Mouse (Mus musculus) ES-E14 (cell line): ENCODE measurements at regions not wholly inside any gene's neighbourhood (a gene's known extent, or its start where the extent isn't known, plus 50 kb on each side); places are given as distances from the start of the nearest gene placed in this dataset.

ENCODE experiments used
- DNase-seq: peaks from one replicate; pipeline ENCODE4 v3.0.0-alpha.2; 2013; ENCODE audit warnings: low read depth, low spot score
- H3K27ac ChIP-seq: 2 replicates; pipeline ENCODE4 v1.5.1; 2012; ENCODE audit warnings: low read depth, mild to moderate bottlenecking, low read length, moderate library complexity, mixed read lengths; ENCODE audit not compliant: poor library complexity, insufficient read depth, severe bottlenecking
- H3K36me3 ChIP-seq: 2 replicates; pipeline ENCODE4 v1.6.1; 2012; ENCODE audit warnings: mild to moderate bottlenecking, low read length, moderate library complexity, mixed read lengths; ENCODE audit not compliant: control insufficient read depth, poor library complexity, insufficient read depth, severe bottlenecking
- H3K4me1 ChIP-seq, 2 experiments: fragments of 150-350 bp in 1 of 2; sonication (generic) in 1 of 2; 2 replicates each; pipeline ENCODE4 v1.6.1; 2012; ENCODE audit warnings: low read length in 2 of 2, mild to moderate bottlenecking in 1 of 2, mixed read lengths in 1 of 2; ENCODE audit not compliant: control insufficient read depth in 2 of 2, insufficient read depth in 2 of 2, poor library complexity in 1 of 2
- H3K4me3 ChIP-seq, 2 experiments: fragments of 150-350 bp in 1 of 2; sonication (generic) in 1 of 2; 2 replicates each; pipeline ENCODE4 v1.5.1; 2012; ENCODE audit warnings: low read length in 2 of 2, low read depth in 1 of 2, mild to moderate bottlenecking in 1 of 2, mixed read lengths in 1 of 2; ENCODE audit not compliant: insufficient read depth in 1 of 2, poor library complexity in 1 of 2, severe bottlenecking in 1 of 2
- H3K9ac ChIP-seq: 2 replicates; pipeline ENCODE4 v1.6.1; 2012; ENCODE audit warnings: low read depth, mild to moderate bottlenecking, low read length, mixed read lengths; ENCODE audit not compliant: poor library complexity, insufficient read depth, severe bottlenecking
- H3K9me3 ChIP-seq: fragments of 150-350 bp; sonication (generic); 2 replicates; pipeline ENCODE4 v1.6.1; 2012; ENCODE audit warnings: low read depth, mild to moderate bottlenecking, low read length; ENCODE audit not compliant: control insufficient read depth, insufficient read depth
- CHD2 ChIP-seq: IDR thresholded peaks from 2 replicates; pipeline ENCODE4 v1.6.1; 2014; ENCODE audit warnings: mild to moderate bottlenecking, low read depth, low read length, inconsistent platforms
- HCFC1 ChIP-seq: IDR thresholded peaks from 2 replicates; pipeline ENCODE4 v1.6.1; 2012; ENCODE audit warnings: low read length, inconsistent platforms, borderline replicate concordance; ENCODE audit not compliant: insufficient read depth
- MAFK ChIP-seq: IDR thresholded peaks from 2 replicates; pipeline ENCODE4 v1.6.1; 2014; ENCODE audit warnings: mild to moderate bottlenecking, low read depth, low read length, inconsistent platforms; ENCODE audit not compliant: insufficient read depth
- ZC3H11A ChIP-seq: IDR thresholded peaks from 2 replicates; pipeline ENCODE4 v1.6.1; 2012; ENCODE audit warnings: low read depth, mild to moderate bottlenecking, inconsistent platforms, low read length, borderline replicate concordance
- ZNF384 ChIP-seq: IDR thresholded peaks from 2 replicates; pipeline ENCODE4 v1.6.1; 2012; ENCODE audit warnings: low read depth, low read length, inconsistent platforms
- in situ Hi-C, 2 experiments: fragments of 600-800 bp; cut with MboI; formaldehyde crosslinking; loops; one replicate each; pipeline ENCODE4 v1.15.1; 2025; ENCODE audit warnings: low sequenced_read_pairs in 2 of 2, inconsistent platforms in 1 of 2; ENCODE audit not compliant: unreplicated experiment in 2 of 2

- H3K9me3 ChIP-seq: no peaks in the 10 kb centered on the region
- DNase-seq: no peak
- no peak overlapping the region for H3K27ac ChIP-seq
- no peaks in the 10 kb centered on the region for H3K36me3 ChIP-seq
- H3K4me3 ChIP-seq: no peak overlapping the region
- H3K9ac ChIP-seq: no peak overlapping the region
- H3K4me1 ChIP-seq: no peaks in the 10 kb centered on the region
- no peak for TF ChIP-seq ZC3H11A
- no peak for TF ChIP-seq ZNF384
- TF ChIP-seq MAFK: no peak
- TF ChIP-seq CHD2: no peak
- TF ChIP-seq HCFC1: no peak
- in situ Hi-C loops: no loop called here
Observed at GRCm38 (mm10) chr1:168738005-168738404, 305.9 kb upstream of the Pbx1 start.

- no peak for TF ChIP-seq MAFK
- TF ChIP-seq HCFC1: no peak
- no peak for TF ChIP-seq ZC3H11A
- no peak for TF ChIP-seq CHD2
- no peak for TF ChIP-seq ZNF384
- H3K27ac ChIP-seq: no peak overlapping the region
- H3K9ac ChIP-seq: no peak overlapping the region
- no peaks in the 10 kb centered on the region for H3K9me3 ChIP-seq
- DNase-seq: no peak
- no peaks in the 10 kb centered on the region for H3K4me1 ChIP-seq
- H3K36me3 ChIP-seq: no peaks in the 10 kb centered on the region
- H3K4me3 ChIP-seq: no peak overlapping the region
- in situ Hi-C loops: no loop called here
Observed at GRCm38 (mm10) chr1:168737277-168737863, 305.3 kb upstream of the Pbx1 start.

- no peaks in the 10 kb centered on the region for H3K36me3 ChIP-seq
- H3K9me3 ChIP-seq: no peaks in the 10 kb centered on the region
- in situ Hi-C loops: no loop called here
- H3K9ac ChIP-seq: no peak overlapping the region
- no peak overlapping the region for H3K27ac ChIP-seq
- H3K4me1 ChIP-seq: no peaks in the 10 kb centered on the region
- no peak for DNase-seq
- TF ChIP-seq ZC3H11A (no peak), MAFK (no peak), HCFC1 (no peak), CHD2 (no peak)
- H3K4me3 ChIP-seq: no peak overlapping the region
Observed at GRCm38 (mm10) chr1:168733066-168733465, 301.0 kb upstream of the Pbx1 start.

GRCm38 (mm10) chr1:168709836-168710235 lies 277.8 kb upstream of the Pbx1 start:
- H3K9ac ChIP-seq: no peak overlapping the region
- no peak for DNase-seq
- H3K4me1 ChIP-seq: 0 out of 4 replicates have a peak, but pooled peaks cover 0 to 2% of the 10 kb centered on the region in 2 experiments
- no peaks in the 10 kb centered on the region for H3K36me3 ChIP-seq
- in situ Hi-C loops: no loop called here
- H3K9me3 ChIP-seq: no peaks in the 10 kb centered on the region
- no peak overlapping the region for H3K27ac ChIP-seq
- TF ChIP-seq HCFC1: no peak
- TF ChIP-seq ZNF384: no peak
- TF ChIP-seq CHD2: no peak
- no peak for TF ChIP-seq ZC3H11A
- TF ChIP-seq MAFK: no peak
- no peak overlapping the region for H3K4me3 ChIP-seq

GRCm38 (mm10) chr1:168709017-168709681 lies 277.1 kb upstream of the Pbx1 start:
- no peak overlapping the region for H3K4me3 ChIP-seq
- H3K9me3 ChIP-seq: no peaks in the 10 kb centered on the region
- TF ChIP-seq HCFC1 (no peak), CHD2 (no peak), ZC3H11A (no peak)
- no peak for DNase-seq
- 0 out of 4 replicates have a peak, but pooled peaks cover 0 to 2% of the 10 kb centered on the region in 2 experiments for H3K4me1 ChIP-seq
- no peak overlapping the region for H3K27ac ChIP-seq
- no peak overlapping the region for H3K9ac ChIP-seq
- no peaks in the 10 kb centered on the region for H3K36me3 ChIP-seq
- in situ Hi-C loops: no loop called here
